ENCODE assay signal across 31 mouse cellular contexts in the genomic region with DNA sequence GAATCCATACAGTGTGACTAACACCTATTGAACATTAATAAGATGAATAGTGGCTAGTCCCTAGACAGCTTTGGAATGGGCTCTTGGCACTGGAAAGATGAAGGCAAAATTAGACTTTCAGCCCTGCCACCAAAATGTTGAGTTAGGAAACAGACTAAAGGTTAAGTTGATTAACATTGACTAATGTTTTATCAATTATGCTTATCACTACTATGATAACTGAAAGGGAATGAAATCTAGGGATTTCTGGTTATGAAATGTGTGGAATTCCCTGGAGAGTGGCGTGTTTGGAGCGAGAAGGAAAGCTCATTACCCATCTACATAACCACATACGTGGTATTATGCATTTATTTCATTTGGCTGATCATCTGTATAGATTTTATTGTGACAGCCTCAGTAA.
"Had no signal": no experiment of that assay in that cellular context is flagged by ENCODE, and none has a peak within 500 bp of the region (broad histone marks: within the 10 kb centered on the region; RNA-seq: fewer than 3 reads in every experiment).

No protein-coding gene starts in this region.

- H3K4me2 ChIP-seq: limb, embryonic 12.5 days; limb, embryonic 13.5 days; limb, embryonic 15.5 days; liver, embryonic 11.5 days; liver, embryonic 12.5 days; liver, embryonic 13.5 days; liver, embryonic 15.5 days; lung, embryonic 14.5 days; lung, embryonic 15.5 days; midbrain, embryonic 11.5 days; midbrain, embryonic 12.5 days; midbrain, embryonic 13.5 days; midbrain, embryonic 15.5 days had no signal

- H3K9ac ChIP-seq: limb, embryonic 12.5 days; limb, embryonic 13.5 days; limb, embryonic 15.5 days; liver, embryonic 12.5 days; liver, embryonic 13.5 days; liver, embryonic 14.5 days; liver, embryonic 15.5 days; lung, embryonic 14.5 days; lung, embryonic 15.5 days; midbrain, embryonic 12.5 days; midbrain, embryonic 13.5 days; midbrain, embryonic 15.5 days had no signal

- H3K27ac ChIP-seq: left cerebral cortex, adult 2 months; limb, embryonic 10.5 days; limb, embryonic 12.5 days; limb, embryonic 13.5 days; limb, embryonic 15.5 days; liver, embryonic 12.5 days; liver, embryonic 13.5 days; liver, embryonic 14.5 days; liver, embryonic 15.5 days; lung, embryonic 15.5 days; macrophage; midbrain, embryonic 10.5 days; midbrain, embryonic 12.5 days; midbrain, embryonic 13.5 days; midbrain, embryonic 15.5 days had no signal

- H3K4me1 ChIP-seq: limb, embryonic 10.5 days; limb, embryonic 12.5 days; limb, embryonic 13.5 days; limb, embryonic 15.5 days; liver, embryonic 12.5 days; liver, embryonic 13.5 days; liver, embryonic 15.5 days; lung, embryonic 15.5 days; megakaryocyte, embryonic 14.5 days; midbrain, embryonic 10.5 days; midbrain, embryonic 12.5 days; midbrain, embryonic 13.5 days; midbrain, embryonic 15.5 days had no signal

- H3K27me3 ChIP-seq: limb, embryonic 12.5 days; limb, embryonic 13.5 days; limb, embryonic 15.5 days; liver, embryonic 12.5 days; liver, embryonic 13.5 days; liver, embryonic 15.5 days; lung, embryonic 15.5 days; megakaryocyte, embryonic 14.5 days; midbrain, embryonic 12.5 days; midbrain, embryonic 13.5 days; midbrain, embryonic 15.5 days had no signal

- ATAC-seq: liver, embryonic 12.5 days; lung, postnatal 0 days; midbrain, embryonic 13.5 days; midbrain, embryonic 15.5 days; midbrain, embryonic 16.5 days had no signal

- DNase-seq: left cerebral cortex, postnatal 4 days; liver; liver, embryonic 13.5 days; lung, adult 18-20 months; lung, adult 2 months; lung, embryonic 14.5 days; lung, postnatal 10 days; lung, postnatal 14 days; lung, postnatal 36 days; lung, postnatal 4 days; midbrain, embryonic 14.5 days had no signal

- H3K36me3 ChIP-seq: limb, embryonic 10.5 days; limb, embryonic 12.5 days; limb, embryonic 13.5 days; limb, embryonic 15.5 days; liver, embryonic 12.5 days; liver, embryonic 13.5 days; liver, embryonic 15.5 days; lung, embryonic 15.5 days; midbrain, embryonic 10.5 days; midbrain, embryonic 12.5 days; midbrain, embryonic 13.5 days; midbrain, embryonic 15.5 days had no signal

- H3K9me3 ChIP-seq: limb, embryonic 10.5 days; limb, embryonic 15.5 days; liver, embryonic 12.5 days; liver, embryonic 13.5 days; liver, embryonic 15.5 days; midbrain, embryonic 15.5 days had no signal

- H3K4me3 ChIP-seq: left cerebral cortex, adult 2 months; limb, embryonic 10.5 days; limb, embryonic 12.5 days; limb, embryonic 13.5 days; limb, embryonic 15.5 days; liver, embryonic 12.5 days; liver, embryonic 13.5 days; liver, embryonic 15.5 days; lung, embryonic 15.5 days; megakaryocyte, embryonic 14.5 days; midbrain, embryonic 10.5 days; midbrain, embryonic 12.5 days; midbrain, embryonic 13.5 days; midbrain, embryonic 15.5 days; myocyte had no signal
